Mouse (Mus musculus) forebrain, embryonic 16.5 days (tissue): ENCODE results near the gene Gbx2. TPM values are rescaled to one million over a fixed set of nuclear protein-coding genes. Genes with fewer than 3 reads are reported as not detected.

ENCODE experiments used
- ATAC-seq: fragments of 200-750 bp; cut with Nextera tagmentation; 2 replicates; pipeline ENCODE4 v1.8.0; 2017; ENCODE audit warnings: mild to moderate bottlenecking, moderate library complexity
- H3K27ac ChIP-seq: fragments of 300-500 bp; sonication (generic); 2 replicates; pipeline ENCODE4 v1.5.1; 2014; ENCODE audit warnings: low read length, control low read depth
- H3K27me3 ChIP-seq: fragments of 300-500 bp; sonication (generic); replicated peaks from 2 replicates; pipeline ENCODE4 v1.6.1; 2014; ENCODE audit warnings: low read length; ENCODE audit not compliant: control insufficient read depth, insufficient read depth
- H3K36me3 ChIP-seq: fragments of 300-500 bp; sonication (generic); 2 replicates; pipeline ENCODE4 v1.6.1; 2014; ENCODE audit not compliant: control insufficient read depth, insufficient read depth
- H3K4me1 ChIP-seq: fragments of 300-500 bp; sonication (generic); replicated peaks from 2 replicates; pipeline ENCODE4 v1.6.1; 2014; ENCODE audit warnings: low read length; ENCODE audit not compliant: control insufficient read depth, insufficient read depth
- H3K4me2 ChIP-seq: fragments of 300-500 bp; sonication (generic); 2 replicates; pipeline ENCODE4 v1.6.1; 2014; ENCODE audit warnings: mild to moderate bottlenecking, low read length, control low read depth
- H3K4me3 ChIP-seq: fragments of 300-500 bp; sonication (generic); replicated peaks from 2 replicates; pipeline ENCODE4 v1.5.1; 2014; ENCODE audit warnings: mild to moderate bottlenecking, low read length, control low read depth
- H3K9ac ChIP-seq: fragments of 300-500 bp; sonication (generic); replicated peaks from 2 replicates; pipeline ENCODE4 v1.6.1; 2014; ENCODE audit warnings: low read depth, low read length, control low read depth
- H3K9me3 ChIP-seq: fragments of 300-500 bp; sonication (generic); 2 replicates; pipeline ENCODE4 v1.6.1; 2016; ENCODE audit warnings: low read length; ENCODE audit not compliant: control insufficient read depth
- WGBS: fragments of 180-500 bp; shearing (Covaris S2); extraction: QIAGEN DNeasy Blood & Tissue Kit; methylation state at CpG from one replicate; pipeline ENCODE4 v1.1.7; 2014; 5-methylcytosine and 5-hydroxymethylcytosine counted together
- polyA plus RNA-seq: library from polyadenylated mRNA; unstranded; fragments of >200 nt; fragmentation: Nextera tagmentation; extraction: Ambion mirVana; gene quantifications from 2 replicates; pipeline ENCODE4 v1.2.1, GENCODE M21; 2015

The Gbx2 gene
- polyA plus RNA-seq, 1 experiment from 2014 or later, result 8.1 TPM

DNA sequence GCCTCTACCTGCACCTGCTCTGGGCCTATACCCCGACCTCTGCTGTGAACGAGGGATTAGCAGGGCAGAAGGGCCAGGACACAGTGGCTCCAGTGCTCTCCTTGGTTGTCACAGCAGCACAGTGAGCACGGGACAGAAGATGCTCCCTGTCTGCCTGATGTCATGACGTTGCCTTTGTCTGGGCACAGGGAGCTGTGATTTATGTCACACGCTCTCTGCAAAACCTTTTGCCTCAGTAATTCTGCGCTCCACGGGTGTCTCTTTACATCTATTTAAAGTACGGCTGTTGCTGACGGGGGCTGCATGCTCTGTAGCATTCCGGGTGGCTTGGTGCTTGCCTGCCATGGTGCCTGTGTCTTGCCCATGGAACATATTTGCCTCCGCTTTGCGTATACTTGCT lies 33.4 kb upstream of the Gbx2 start:
- Histone ChIP-seq H3K36me3 (no peaks in the 10 kb centered on the region), H3K27me3 (peaks cover 61% of the 10 kb centered on the region), H3K4me1 (peaks cover 13% of the 10 kb centered on the region), H3K27ac (no peak overlapping the region), H3K4me3 (no peak overlapping the region), H3K9ac (no peak overlapping the region), H3K4me2 (no peak overlapping the region), H3K9me3 (no peaks in the 10 kb centered on the region)
- 67% methylated on average over 12 of the region's 12 CpGs for WGBS
- ATAC-seq, result no peak

DNA sequence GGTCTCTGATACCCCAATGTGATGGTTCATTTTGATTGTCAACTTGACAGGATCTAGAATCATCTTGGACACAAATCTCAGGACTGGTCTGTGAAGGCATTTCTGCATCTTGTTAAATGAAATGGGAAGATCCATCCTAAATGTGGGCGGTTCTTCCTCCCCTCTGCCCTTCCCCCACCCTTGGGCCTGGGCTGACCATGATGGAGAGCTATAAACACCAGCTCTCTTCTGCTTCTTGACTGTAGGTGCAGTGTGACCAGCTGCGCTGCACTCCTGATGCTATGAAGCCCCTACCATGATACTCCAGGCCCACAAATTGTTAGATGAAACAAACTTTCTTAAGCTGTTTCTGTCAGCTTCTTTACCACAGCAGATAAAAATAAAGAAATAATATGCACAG lies 32.3 kb upstream of the Gbx2 start:
- Histone ChIP-seq H3K4me1 (peaks cover 9% of the 10 kb centered on the region), H3K9me3 (no peaks in the 10 kb centered on the region), H3K27me3 (peaks cover 54% of the 10 kb centered on the region), H3K27ac (no peak overlapping the region), H3K4me2 (no peak overlapping the region), H3K4me3 (no peak overlapping the region), H3K9ac (no peak overlapping the region), H3K36me3 (no peaks in the 10 kb centered on the region)
- 98% methylated on average over 2 of the region's 2 CpGs for WGBS
- ATAC-seq, result no peak

DNA sequence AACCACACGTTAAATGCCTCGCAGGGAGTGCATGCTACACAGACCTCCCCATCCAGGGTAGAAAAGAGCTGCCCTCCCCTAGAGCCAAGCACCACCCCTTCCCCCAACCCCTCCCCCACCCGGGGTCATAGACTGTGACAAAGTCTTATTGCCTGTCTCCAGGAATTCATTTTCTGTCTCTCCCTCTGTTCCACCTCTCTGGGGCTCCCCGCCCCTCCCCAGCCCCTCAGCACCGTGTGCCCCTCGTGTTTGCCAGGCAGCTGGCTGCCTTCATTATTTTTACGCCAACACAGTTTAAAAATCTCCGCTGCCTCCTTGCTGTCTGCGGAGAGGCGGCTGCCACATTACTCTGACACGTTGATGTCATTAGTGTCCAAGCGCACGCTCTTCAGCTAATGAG lies 31.1 kb upstream of the Gbx2 start:
- no peak overlapping the region; the same call in 1 of the 2 replicates for H3K9ac ChIP-seq
- no peaks in the 10 kb centered on the region for H3K36me3 ChIP-seq
- peaks cover 43% of the 10 kb centered on the region for H3K27me3 ChIP-seq

DNA sequence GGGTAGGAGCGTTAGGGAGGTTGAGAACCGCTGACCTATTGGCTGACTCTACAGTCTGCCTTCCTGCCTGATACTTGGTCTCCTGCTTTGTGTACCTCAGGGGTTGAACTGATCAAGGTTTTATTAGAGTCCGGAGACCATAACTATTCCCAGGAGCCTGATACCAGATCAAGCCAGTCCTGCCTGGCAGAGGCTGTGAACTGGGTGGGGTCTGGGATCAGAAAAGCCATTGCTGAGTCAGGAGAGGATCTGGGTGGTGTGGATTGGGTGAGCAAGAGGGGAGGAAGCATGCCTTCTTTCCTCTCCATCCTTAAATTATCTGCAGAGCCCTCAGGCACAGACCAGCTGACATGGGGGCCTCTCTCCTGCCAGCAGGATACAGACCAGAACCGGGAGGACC lies 28.4 kb upstream of the Gbx2 start:
- WGBS, result 90% methylated on average over 4 of the region's 4 CpGs
- H3K9me3 ChIP-seq, result no peaks in the 10 kb centered on the region
- no peak overlapping the region for H3K4me2 ChIP-seq
- no peak overlapping the region for H3K27ac ChIP-seq
- ATAC-seq, result no peak
- H3K4me1 ChIP-seq, result peaks cover 9% of the 10 kb centered on the region
- H3K36me3 ChIP-seq, result no peaks in the 10 kb centered on the region
- H3K27me3 ChIP-seq, result peaks cover 33% of the 10 kb centered on the region
- H3K4me3 ChIP-seq, result no peak overlapping the region
- no peak overlapping the region for H3K9ac ChIP-seq

More for the DNA sequence above, 31.1 kb upstream of the Gbx2 start:
- H3K9me3 ChIP-seq, result no peaks in the 10 kb centered on the region
- H3K4me2 ChIP-seq, result peak overlapping the region; percentile 14; the same call in 1 of the 2 replicates
- peaks cover 9% of the 10 kb centered on the region for H3K4me1 ChIP-seq
- H3K4me3 ChIP-seq, result no peak overlapping the region
- 3% methylated on average over 13 of the region's 13 CpGs for WGBS
- no peak overlapping the region for H3K27ac ChIP-seq
- peak; percentile 38 for ATAC-seq

DNA sequence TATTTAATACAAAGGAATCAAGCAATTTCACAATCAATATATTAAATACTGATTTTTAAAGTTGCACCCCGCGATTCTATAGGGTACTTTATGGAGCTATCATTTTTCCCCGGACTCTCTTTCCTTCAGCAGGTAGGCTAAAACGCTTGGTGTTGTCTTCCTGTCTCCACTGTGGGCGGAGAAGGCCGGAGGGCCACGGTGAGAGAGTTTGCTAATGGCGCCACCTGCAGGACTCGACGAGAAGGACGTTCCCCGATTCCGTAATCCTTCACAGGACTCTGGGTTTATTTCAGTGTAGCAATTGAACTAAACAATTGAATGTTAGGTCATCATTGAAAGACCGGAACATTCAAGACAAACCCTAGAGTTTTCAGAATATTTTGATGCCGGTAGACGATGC lies 12.2 kb upstream of the Gbx2 start:
- Histone ChIP-seq H3K4me3 (no peak overlapping the region), H3K4me2 (no peak overlapping the region), H3K27me3 (peaks cover 75% of the 10 kb centered on the region), H3K27ac (no peak overlapping the region), H3K9ac (no peak overlapping the region), H3K9me3 (no peaks in the 10 kb centered on the region), H3K36me3 (no peaks in the 10 kb centered on the region), H3K4me1 (peaks cover 10% of the 10 kb centered on the region)
- ATAC-seq, result peak; percentile 68
- 3% methylated on average over 16 of the region's 16 CpGs for WGBS

DNA sequence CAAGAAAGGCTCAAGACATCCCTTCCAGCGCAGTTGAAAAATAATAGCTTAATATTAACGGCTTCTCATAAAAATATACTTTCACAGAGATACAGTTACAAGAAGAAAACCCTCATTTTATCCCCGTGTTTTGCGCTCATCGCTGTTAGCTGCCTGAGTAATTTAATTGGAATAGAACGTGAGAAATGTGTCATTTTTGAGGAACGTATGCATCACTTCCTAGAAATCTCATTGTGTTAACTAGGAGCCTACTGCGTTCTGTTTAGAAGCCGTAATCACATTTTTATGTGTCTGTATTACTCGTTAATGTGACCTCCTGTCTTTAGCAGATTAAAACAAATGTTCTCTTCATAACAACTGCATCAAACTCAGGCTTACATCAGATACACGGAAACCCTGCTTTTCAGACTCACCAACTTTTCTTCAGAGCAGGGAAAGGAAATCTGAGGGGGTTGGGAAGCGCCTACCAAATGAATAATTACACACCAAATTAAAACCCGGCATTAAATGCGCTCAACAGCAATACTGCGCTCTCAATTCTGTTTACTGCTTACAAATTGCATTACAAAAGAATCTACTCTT lies 11.5 kb upstream of the Gbx2 start:
- Histone ChIP-seq H3K9ac (no peak overlapping the region), H3K36me3 (no peaks in the 10 kb centered on the region), H3K9me3 (no peaks in the 10 kb centered on the region), H3K4me3 (peak overlapping the region; percentile 14), H3K27me3 (peaks cover 75% of the 10 kb centered on the region), H3K4me1 (peaks cover 10% of the 10 kb centered on the region), H3K4me2 (peak overlapping the region; percentile 30), H3K27ac (no peak overlapping the region)
- no peak for ATAC-seq
- WGBS, result 2% methylated on average over 15 of the region's 15 CpGs

DNA sequence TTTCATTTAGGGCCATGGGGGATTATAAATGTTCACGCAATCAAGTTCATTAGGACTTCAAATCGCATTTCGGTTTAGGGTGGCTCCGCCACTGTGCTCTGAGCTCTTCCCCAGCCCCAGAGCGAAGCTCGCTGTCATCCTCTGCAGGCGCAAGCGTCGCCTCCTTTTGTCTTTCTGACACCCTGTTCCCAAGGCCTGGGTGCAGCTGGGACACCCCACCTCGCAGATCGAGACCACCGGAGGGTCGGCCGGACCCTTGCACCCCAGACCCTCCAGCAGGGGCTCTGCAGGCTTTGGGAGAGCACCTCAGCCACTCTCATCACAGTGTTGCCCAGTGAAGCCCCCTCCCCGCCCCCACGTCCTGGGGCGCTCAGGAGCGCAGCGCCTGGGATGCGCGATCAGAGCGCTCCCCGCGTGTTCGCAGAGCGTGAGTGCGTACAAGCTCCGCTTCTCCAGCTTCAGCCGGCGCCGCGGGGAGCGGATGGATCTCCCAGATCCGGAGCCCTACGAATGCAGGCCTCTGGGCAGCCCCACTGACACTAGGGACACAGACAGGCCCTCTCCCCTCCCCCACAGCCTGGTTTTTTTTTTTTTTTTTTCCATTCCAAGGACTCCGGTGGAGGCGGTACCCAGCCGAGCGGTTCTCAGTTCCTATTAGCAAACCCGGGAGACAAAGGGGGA lies 10.9 kb upstream of the Gbx2 start:
- Histone ChIP-seq H3K36me3 (no peaks in the 10 kb centered on the region), H3K4me1 (peaks cover 10% of the 10 kb centered on the region), H3K27ac (no peak overlapping the region), H3K9me3 (no peaks in the 10 kb centered on the region), H3K4me3 (peak overlapping the region; percentile 14), H3K27me3 (peaks cover 75% of the 10 kb centered on the region), H3K9ac (no peak overlapping the region), H3K4me2 (peak overlapping the region; percentile 30)
- WGBS, result under 1% methylated on average over 40 of the region's 40 CpGs
- peak; percentile 37; the same call in 1 of the 2 replicates for ATAC-seq

DNA sequence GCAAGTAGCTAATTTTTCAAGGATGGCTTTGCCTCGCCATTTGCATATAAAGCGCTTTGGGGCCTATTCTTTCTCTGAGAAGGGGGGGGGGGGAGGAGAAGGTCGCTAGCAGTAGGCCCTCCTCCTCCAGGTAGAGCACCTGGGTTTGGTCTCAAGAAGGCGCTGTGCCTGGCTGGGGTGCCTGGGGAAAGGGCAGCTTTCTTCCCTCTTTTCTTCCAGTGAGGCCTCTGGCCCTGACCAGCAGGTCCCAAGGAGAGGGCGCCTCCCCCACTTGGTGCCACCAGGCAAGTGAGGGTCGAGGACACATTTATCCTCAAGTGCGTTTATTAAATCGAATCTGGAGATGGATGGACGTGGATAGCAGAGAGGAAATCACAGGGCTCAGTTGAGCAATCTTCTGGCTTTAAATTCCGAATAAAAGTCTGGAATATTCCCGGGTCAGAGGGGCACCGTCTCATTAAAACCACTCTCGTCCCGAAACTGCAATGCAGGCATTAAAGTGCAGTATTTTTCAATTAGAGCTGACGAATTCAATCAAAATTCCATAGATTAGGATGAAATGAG lies 10.1 kb upstream of the Gbx2 start:
- Histone ChIP-seq H3K4me2 (no peak overlapping the region), H3K4me1 (peaks cover 10% of the 10 kb centered on the region), H3K4me3 (no peak overlapping the region), H3K9ac (no peak overlapping the region), H3K36me3 (no peaks in the 10 kb centered on the region), H3K27me3 (peaks cover 79% of the 10 kb centered on the region), H3K27ac (no peak overlapping the region), H3K9me3 (no peaks in the 10 kb centered on the region)
- WGBS, result 6% methylated on average over 15 of the region's 15 CpGs
- no peak for ATAC-seq

DNA sequence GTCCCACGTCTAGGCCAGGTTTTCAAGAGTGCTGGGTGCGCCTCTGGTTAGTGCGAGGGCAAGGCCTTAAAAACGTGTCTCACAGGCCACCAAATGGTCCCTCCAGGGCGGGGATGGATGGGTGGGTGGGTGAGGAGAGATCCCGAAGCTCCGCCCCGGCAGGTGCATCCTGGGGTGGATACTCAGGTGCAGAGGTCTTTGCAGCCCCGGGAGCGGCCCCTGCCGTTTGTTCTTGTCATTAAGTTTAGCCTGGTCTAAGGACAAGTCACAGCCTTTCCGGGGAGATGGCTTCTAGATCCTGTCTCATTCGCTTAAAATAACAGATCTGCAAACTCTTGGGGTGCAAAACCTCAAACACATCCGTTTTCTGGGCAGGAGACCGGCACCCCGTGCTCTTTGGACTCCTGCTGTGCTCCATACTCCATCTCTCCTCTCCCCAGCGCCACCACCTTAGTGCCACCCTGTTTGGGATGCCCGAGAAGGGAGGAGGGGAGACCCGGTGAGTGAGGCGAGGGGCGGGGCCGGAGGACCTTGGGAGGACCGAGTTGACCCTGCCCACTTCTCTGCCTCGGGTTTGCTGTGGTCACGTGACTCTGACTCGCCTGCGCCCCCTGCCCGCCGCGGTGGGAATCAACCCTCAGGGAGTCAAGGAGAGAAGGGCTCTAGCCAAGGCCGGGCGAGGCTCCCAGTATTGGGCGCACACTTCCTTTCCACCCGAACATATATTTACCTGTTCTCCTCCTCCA lies 9.2 kb upstream of the Gbx2 start:
- Histone ChIP-seq H3K4me3 (no peak overlapping the region), H3K9me3 (no peaks in the 10 kb centered on the region), H3K36me3 (no peaks in the 10 kb centered on the region), H3K9ac (no peak overlapping the region), H3K4me1 (peaks cover 10% of the 10 kb centered on the region), H3K27me3 (peaks cover 80% of the 10 kb centered on the region), H3K27ac (no peak overlapping the region), H3K4me2 (no peak overlapping the region)
- ATAC-seq, result peak; percentile 8; the same call in 1 of the 2 replicates
- 5% methylated on average over 34 of the region's 34 CpGs for WGBS
